13 mouse cellular contexts compared by ENCODE assay signal in the genomic region with DNA sequence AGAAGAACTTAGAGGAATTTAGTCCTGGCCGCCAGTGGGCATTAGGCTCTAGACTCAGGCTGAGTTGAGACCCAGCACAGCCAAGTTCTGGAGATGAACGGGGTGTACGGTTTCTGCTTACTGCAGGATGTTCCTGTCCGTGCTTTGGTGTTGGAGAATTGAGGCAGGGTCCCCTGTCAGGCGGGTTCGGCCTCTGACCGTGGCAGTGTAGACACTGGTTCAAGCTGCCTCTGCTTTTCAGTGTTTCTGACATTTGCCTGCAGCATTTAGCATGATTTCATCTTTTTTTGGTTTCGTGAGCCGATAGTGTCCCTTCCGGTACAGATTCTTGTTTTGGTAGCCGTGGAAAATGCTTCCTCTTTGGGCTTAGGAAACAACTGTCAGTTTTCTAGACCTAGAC.
A peak's percentile ranks its signal among the peaks of the same experiment; 100 is the strongest.
DNase-seq lines count a peak whose midpoint lies in the region; ATAC-seq and TF ChIP-seq lines count a peak whose summit lies in the region.
"Had no signal": no experiment of that assay in that cellular context is flagged by ENCODE, and none has a peak within 500 bp of the region (broad histone marks: within the 10 kb centered on the region; RNA-seq: fewer than 3 reads in every experiment).

No protein-coding gene starts in this region.

- 57% methylated on average over 11 of the region's 11 CpGs for WGBS in intestine, embryonic 14.5 days
- 57% methylated on average over 11 of the region's 11 CpGs for WGBS in intestine, embryonic 16.5 days
- 9% methylated on average over 11 of the region's 11 CpGs for WGBS in bone marrow, adult 2 months
- WGBS in liver, postnatal 0 days (ENCODE audit: insufficient replicate concordance): 29% methylated on average over 11 of the region's 11 CpGs

- H3K4me2 ChIP-seq in intestine, embryonic 14.5 days (ENCODE audit: low read length): no peak overlapping the region
- no peak overlapping the region for H3K4me2 ChIP-seq in intestine, embryonic 16.5 days (ENCODE audit: low read depth, low read length)
- H3K4me2 ChIP-seq in liver, postnatal 0 days (ENCODE audit: low read depth, low read length): peak overlapping the region; percentile 62
- H3K4me2 ChIP-seq: lung, embryonic 15.5 days had no signal

- DNase-seq in intestine, embryonic 14.5 days (ENCODE audit: low spot score): no peak
- peak; percentile 43 for DNase-seq in 416B (ENCODE audit: low read depth)
- DNase-seq in liver, postnatal 0 days: no peak
- DNase-seq in B cell, adult 2 months: no peak
- no peak for DNase-seq in layer of hippocampus, postnatal 14 days (ENCODE audit: low spot score in 2 of 2)
- DNase-seq: adrenal gland, postnatal 25 days; cerebellum, adult 11-12 months; forebrain, postnatal 0 days had no signal

- H3K9ac ChIP-seq in intestine, embryonic 14.5 days (ENCODE audit: low read length): no peak overlapping the region
- H3K9ac ChIP-seq in intestine, embryonic 16.5 days (ENCODE audit: low read depth, low read length): no peak overlapping the region
- no peak overlapping the region for H3K9ac ChIP-seq in liver, postnatal 0 days (replicated peaks)
- H3K9ac ChIP-seq: forebrain, postnatal 0 days had no signal

- H3K4me1 ChIP-seq in intestine, embryonic 14.5 days (replicated peaks; ENCODE audit: control insufficient read depth, insufficient read depth, low read length): peaks cover 34% of the 10 kb centered on the region
- peaks cover 50% of the 10 kb centered on the region for H3K4me1 ChIP-seq in intestine, embryonic 16.5 days (ENCODE audit: control insufficient read depth, insufficient read depth, low read length)
- peaks cover 9% of the 10 kb centered on the region for H3K4me1 ChIP-seq in bone marrow, adult 2 months (ENCODE audit: control insufficient read depth, insufficient read depth, low read length)
- H3K4me1 ChIP-seq in liver, postnatal 0 days (ENCODE audit: insufficient read depth): peaks cover 27% of the 10 kb centered on the region

- ATAC-seq in intestine, embryonic 14.5 days (replicated peaks; ENCODE audit: low FRiP score, low TSS enrichment, low read depth): no peak
- ATAC-seq in intestine, embryonic 16.5 days: no peak
- no peak for ATAC-seq in liver, postnatal 0 days
- ATAC-seq: forebrain, postnatal 0 days; hindbrain, postnatal 0 days had no signal

- TF ChIP-seq POLR2A in bone marrow, adult 2 months (IDR thresholded peaks at IDR 0.05; ENCODE audit: borderline replicate concordance, control insufficient read depth, low read depth, low read length): no peak

- no peak for TF ChIP-seq CTCF in bone marrow, adult 2 months (IDR thresholded peaks at IDR 0.05; ENCODE audit: control insufficient read depth, insufficient read depth, low read length)
- TF ChIP-seq CTCF in liver, postnatal 0 days (IDR thresholded peaks at IDR 0.05; ENCODE audit: low read depth): no peak

- TF ChIP-seq EP300 in liver, postnatal 0 days (IDR thresholded peaks at IDR 0.05; ENCODE audit: low read depth): no peak

- no peaks in the 10 kb centered on the region for H3K36me3 ChIP-seq in intestine, embryonic 14.5 days (ENCODE audit: control insufficient read depth, insufficient read depth, low read length)
- no peaks in the 10 kb centered on the region for H3K36me3 ChIP-seq in intestine, embryonic 16.5 days (ENCODE audit: control insufficient read depth, insufficient read depth, low read length)
- no peaks in the 10 kb centered on the region for H3K36me3 ChIP-seq in liver, postnatal 0 days (replicated peaks; ENCODE audit: insufficient read depth, low read length)
- H3K36me3 ChIP-seq: lung, embryonic 15.5 days had no signal

- H3K27me3 ChIP-seq in intestine, embryonic 14.5 days (replicated peaks; ENCODE audit: control insufficient read depth, insufficient read depth, low read length): no peaks in the 10 kb centered on the region
- H3K27me3 ChIP-seq in intestine, embryonic 16.5 days (replicated peaks; ENCODE audit: control insufficient read depth, insufficient read depth, low read length): no peaks in the 10 kb centered on the region
- H3K27me3 ChIP-seq in liver, postnatal 0 days (ENCODE audit: insufficient read depth, low read length): no peaks in the 10 kb centered on the region
- H3K27me3 ChIP-seq: lung, embryonic 15.5 days had no signal

- no peaks in the 10 kb centered on the region for H3K9me3 ChIP-seq in intestine, embryonic 14.5 days (ENCODE audit: control insufficient read depth, low read length)
- H3K9me3 ChIP-seq in intestine, embryonic 16.5 days (ENCODE audit: control insufficient read depth, low read length): no peaks in the 10 kb centered on the region
- no peaks in the 10 kb centered on the region for H3K9me3 ChIP-seq in liver, postnatal 0 days (ENCODE audit: low read length)
- H3K9me3 ChIP-seq: lung, embryonic 15.5 days had no signal

- H3K27ac ChIP-seq in intestine, embryonic 14.5 days (ENCODE audit: low read depth): peak overlapping the region; percentile 13; the same call in 1 of the 2 replicates
- no peak overlapping the region for H3K27ac ChIP-seq in intestine, embryonic 16.5 days (ENCODE audit: low read length)
- H3K27ac ChIP-seq in bone marrow, adult 2 months (ENCODE audit: control insufficient read depth, insufficient read depth, low read depth, low read length, poor library complexity): peak overlapping the region; percentile 37; the same call in 1 of the 2 replicates
- peak overlapping the region; percentile 88 for H3K27ac ChIP-seq in liver, postnatal 0 days (ENCODE audit: low read depth)
- H3K27ac ChIP-seq: left cerebral cortex, adult 2 months had no signal

- no peak overlapping the region for H3K4me3 ChIP-seq in intestine, embryonic 14.5 days (ENCODE audit: low read depth, low read length)
- H3K4me3 ChIP-seq in intestine, embryonic 16.5 days (ENCODE audit: low read length): no peak overlapping the region
- no peak overlapping the region for H3K4me3 ChIP-seq in bone marrow, adult 2 months (replicated peaks; ENCODE audit: control insufficient read depth, low read depth, low read length)
- H3K4me3 ChIP-seq in liver, postnatal 0 days (ENCODE audit: low read depth, low read length): no peak overlapping the region
- H3K4me3 ChIP-seq: left cerebral cortex, adult 2 months; lung, embryonic 15.5 days had no signal
